Mouse (Mus musculus): ENCODE measurements at regions not wholly inside any gene's neighbourhood (a gene's known extent, or its start where the extent isn't known, plus 50 kb on each side); places are given as distances from the start of the nearest gene placed in this dataset.

GRCm38 (mm10) chr16:47205339-47205738, 707.0 kb upstream of the Nectin3 start:
- no peak overlapping the region for H3K9ac ChIP-seq (replicated peaks; ENCODE audit: low read length)
- no peak overlapping the region for H3K4me3 ChIP-seq (ENCODE audit: low read length)
- TF ChIP-seq CTCF (IDR thresholded peaks at IDR 0.05; ENCODE audit: low read depth): no peak
- ATAC-seq (no peak), DNase-seq (ENCODE audit: low spot score) (peak; percentile 8)
- no peaks in the 10 kb centered on the region for H3K4me1 ChIP-seq (ENCODE audit: insufficient read depth, low read length)
- no peaks in the 10 kb centered on the region for H3K27me3 ChIP-seq (ENCODE audit: insufficient read depth, low read length)
- no peaks in the 10 kb centered on the region for H3K36me3 ChIP-seq (ENCODE audit: insufficient read depth, low read length)
- 57% methylated on average over 4 of the region's 4 CpGs for WGBS
- no peak overlapping the region for H3K4me2 ChIP-seq (ENCODE audit: low read depth, low read length)
- no peaks in the 10 kb centered on the region for H3K9me3 ChIP-seq (ENCODE audit: low read length)
- no peak overlapping the region for H3K27ac ChIP-seq

GRCm38 (mm10) chr16:47204672-47205307, 706.5 kb upstream of the Nectin3 start:
- H3K9me3 ChIP-seq (ENCODE audit: low read length): no peaks in the 10 kb centered on the region
- H3K27me3 ChIP-seq (ENCODE audit: insufficient read depth, low read length): no peaks in the 10 kb centered on the region
- 78% methylated on average over 3 of the region's 3 CpGs for WGBS
- no peak overlapping the region for H3K4me2 ChIP-seq (ENCODE audit: low read depth, low read length)
- no peaks in the 10 kb centered on the region for H3K36me3 ChIP-seq (ENCODE audit: insufficient read depth, low read length)
- H3K4me1 ChIP-seq (ENCODE audit: insufficient read depth, low read length): no peaks in the 10 kb centered on the region
- no peak overlapping the region for H3K9ac ChIP-seq (replicated peaks; ENCODE audit: low read length)
- no peak for DNase-seq (ENCODE audit: low spot score)
- H3K4me3 ChIP-seq (ENCODE audit: low read length): no peak overlapping the region
- H3K27ac ChIP-seq: no peak overlapping the region
- ATAC-seq: no peak
- no peak for TF ChIP-seq CTCF (IDR thresholded peaks at IDR 0.05; ENCODE audit: low read depth)

GRCm38 (mm10) chr16:47204031-47204430, 705.7 kb upstream of the Nectin3 start:
- no peak for ATAC-seq
- TF ChIP-seq CTCF (IDR thresholded peaks at IDR 0.05; ENCODE audit: low read depth): no peak
- no peaks in the 10 kb centered on the region for H3K36me3 ChIP-seq (ENCODE audit: insufficient read depth, low read length)

GRCm38 (mm10) chr16:47171444-47172182, 673.3 kb upstream of the Nectin3 start:
- H3K27me3 ChIP-seq (ENCODE audit: insufficient read depth, low read length): no peaks in the 10 kb centered on the region
- H3K9ac ChIP-seq (replicated peaks; ENCODE audit: low read length): no peak overlapping the region
- DNase-seq (ENCODE audit: low spot score) (no peak), ATAC-seq (no peak)
- H3K9me3 ChIP-seq (ENCODE audit: low read length): no peaks in the 10 kb centered on the region
- WGBS: 91% methylated on average over 3 of the region's 3 CpGs
- H3K36me3 ChIP-seq (ENCODE audit: insufficient read depth, low read length): no peaks in the 10 kb centered on the region
- H3K4me1 ChIP-seq (ENCODE audit: insufficient read depth, low read length): no peaks in the 10 kb centered on the region
- no peak overlapping the region for H3K27ac ChIP-seq
- H3K4me3 ChIP-seq (ENCODE audit: low read length): no peak overlapping the region
- H3K4me2 ChIP-seq (ENCODE audit: low read depth, low read length): no peak overlapping the region
- TF ChIP-seq CTCF (IDR thresholded peaks at IDR 0.05; ENCODE audit: low read depth): no peak

More at GRCm38 (mm10) chr16:47204031-47204430, 705.7 kb upstream of the Nectin3 start:
- Histone ChIP-seq H3K4me2 (ENCODE audit: low read depth, low read length) (no peak overlapping the region), H3K9ac (replicated peaks; ENCODE audit: low read length) (no peak overlapping the region), H3K4me3 (ENCODE audit: low read length) (no peak overlapping the region), H3K27ac (no peak overlapping the region), H3K4me1 (ENCODE audit: insufficient read depth, low read length) (no peaks in the 10 kb centered on the region), H3K27me3 (ENCODE audit: insufficient read depth, low read length) (no peaks in the 10 kb centered on the region), H3K9me3 (ENCODE audit: low read length) (no peaks in the 10 kb centered on the region)
- no peak for DNase-seq (ENCODE audit: low spot score)

- DNase-seq (ENCODE audit: low spot score) (no peak), ATAC-seq (no peak)
- 85% methylated on average over 2 of the region's 2 CpGs for WGBS
- no peaks in the 10 kb centered on the region for H3K36me3 ChIP-seq (ENCODE audit: insufficient read depth, low read length)
- no peak overlapping the region for H3K9ac ChIP-seq (replicated peaks; ENCODE audit: low read length)
- H3K4me2 ChIP-seq (ENCODE audit: low read depth, low read length): no peak overlapping the region
- no peak overlapping the region for H3K27ac ChIP-seq
- H3K9me3 ChIP-seq (ENCODE audit: low read length): no peaks in the 10 kb centered on the region
- no peaks in the 10 kb centered on the region for H3K4me1 ChIP-seq (ENCODE audit: insufficient read depth, low read length)
- no peaks in the 10 kb centered on the region for H3K27me3 ChIP-seq (ENCODE audit: insufficient read depth, low read length)
- H3K4me3 ChIP-seq (ENCODE audit: low read length): no peak overlapping the region
- TF ChIP-seq CTCF (IDR thresholded peaks at IDR 0.05; ENCODE audit: low read depth): no peak
Measured at GRCm38 (mm10) chr16:47164573-47164972, 666.2 kb upstream of the Nectin3 start.
